Mouse (Mus musculus) ES-E14 (cell line): ENCODE data around the gene Grip1. TPM values are rescaled to one million over a fixed set of nuclear protein-coding genes. Genes with fewer than 3 reads are reported as not detected.

ENCODE experiments used
- DNase-seq: peaks from one replicate; pipeline ENCODE4 v3.0.0-alpha.2; 2013; ENCODE audit warnings: low read depth, low spot score
- H3K27ac ChIP-seq: 2 replicates; pipeline ENCODE4 v1.5.1; 2012; ENCODE audit warnings: low read depth, mild to moderate bottlenecking, low read length, moderate library complexity, mixed read lengths; ENCODE audit not compliant: poor library complexity, insufficient read depth, severe bottlenecking
- H3K36me3 ChIP-seq: 2 replicates; pipeline ENCODE4 v1.6.1; 2012; ENCODE audit warnings: mild to moderate bottlenecking, low read length, moderate library complexity, mixed read lengths; ENCODE audit not compliant: control insufficient read depth, poor library complexity, insufficient read depth, severe bottlenecking
- H3K4me1 ChIP-seq, 2 experiments: fragments of 150-350 bp in 1 of 2; sonication (generic) in 1 of 2; 2 replicates each; pipeline ENCODE4 v1.6.1; 2012; ENCODE audit warnings: low read length in 2 of 2, mild to moderate bottlenecking in 1 of 2, mixed read lengths in 1 of 2; ENCODE audit not compliant: control insufficient read depth in 2 of 2, insufficient read depth in 2 of 2, poor library complexity in 1 of 2
- H3K4me3 ChIP-seq, 2 experiments: fragments of 150-350 bp in 1 of 2; sonication (generic) in 1 of 2; 2 replicates each; pipeline ENCODE4 v1.5.1; 2012; ENCODE audit warnings: low read length in 2 of 2, low read depth in 1 of 2, mild to moderate bottlenecking in 1 of 2, mixed read lengths in 1 of 2; ENCODE audit not compliant: insufficient read depth in 1 of 2, poor library complexity in 1 of 2, severe bottlenecking in 1 of 2
- H3K9ac ChIP-seq: 2 replicates; pipeline ENCODE4 v1.6.1; 2012; ENCODE audit warnings: low read depth, mild to moderate bottlenecking, low read length, mixed read lengths; ENCODE audit not compliant: poor library complexity, insufficient read depth, severe bottlenecking
- H3K9me3 ChIP-seq: fragments of 150-350 bp; sonication (generic); 2 replicates; pipeline ENCODE4 v1.6.1; 2012; ENCODE audit warnings: low read depth, mild to moderate bottlenecking, low read length; ENCODE audit not compliant: control insufficient read depth, insufficient read depth
- CHD2 ChIP-seq: IDR thresholded peaks from 2 replicates; pipeline ENCODE4 v1.6.1; 2014; ENCODE audit warnings: mild to moderate bottlenecking, low read depth, low read length, inconsistent platforms
- HCFC1 ChIP-seq: IDR thresholded peaks from 2 replicates; pipeline ENCODE4 v1.6.1; 2012; ENCODE audit warnings: low read length, inconsistent platforms, borderline replicate concordance; ENCODE audit not compliant: insufficient read depth
- MAFK ChIP-seq: IDR thresholded peaks from 2 replicates; pipeline ENCODE4 v1.6.1; 2014; ENCODE audit warnings: mild to moderate bottlenecking, low read depth, low read length, inconsistent platforms; ENCODE audit not compliant: insufficient read depth
- ZC3H11A ChIP-seq: IDR thresholded peaks from 2 replicates; pipeline ENCODE4 v1.6.1; 2012; ENCODE audit warnings: low read depth, mild to moderate bottlenecking, inconsistent platforms, low read length, borderline replicate concordance
- ZNF384 ChIP-seq: IDR thresholded peaks from 2 replicates; pipeline ENCODE4 v1.6.1; 2012; ENCODE audit warnings: low read depth, low read length, inconsistent platforms
- in situ Hi-C, 2 experiments: fragments of 600-800 bp; cut with MboI; formaldehyde crosslinking; loops; one replicate each; pipeline ENCODE4 v1.15.1; 2025; ENCODE audit warnings: low sequenced_read_pairs in 2 of 2, inconsistent platforms in 1 of 2; ENCODE audit not compliant: unreplicated experiment in 2 of 2
- total RNA-seq: library from RNA; depleted of rRNA; stranded (reverse); fragments of 300-350 nt; gene quantifications from 2 replicates; pipeline ENCODE4 v1.2.3, GENCODE M21; 2012

Gene Grip1
- total RNA-seq, 1 experiment = 4.2 TPM

DNA sequence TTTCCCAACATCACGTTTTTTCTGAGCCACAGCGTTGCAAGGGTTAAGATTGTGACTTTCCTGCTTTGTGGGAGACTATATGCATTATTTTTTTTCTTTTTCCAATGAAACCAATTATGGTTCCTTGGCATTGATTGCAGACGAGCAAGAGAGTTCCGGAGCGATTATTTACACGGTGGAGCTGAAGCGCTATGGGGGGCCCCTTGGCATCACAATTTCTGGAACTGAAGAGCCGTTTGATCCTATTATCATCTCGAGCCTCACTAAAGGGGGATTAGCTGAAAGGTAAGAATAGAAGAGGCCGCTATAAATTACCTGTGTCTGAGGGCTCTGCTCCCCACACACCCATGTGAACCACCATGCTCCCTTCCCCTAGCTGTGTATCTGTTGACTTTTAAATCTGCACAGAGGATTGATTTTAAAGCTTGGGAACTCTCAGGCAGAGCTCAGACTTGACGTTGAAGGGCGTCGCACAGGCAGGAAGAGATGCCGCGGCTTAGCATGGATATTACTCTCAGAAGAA is 581.6 kb downstream of the Grip1 start:
- in situ Hi-C loops = no loop called here
- Histone ChIP-seq H3K4me3 (no peak overlapping the region), H3K27ac (no peak overlapping the region), H3K4me1 (no peaks in the 10 kb centered on the region), H3K9ac (no peak overlapping the region), H3K36me3 (no peaks in the 10 kb centered on the region), H3K9me3 (no peaks in the 10 kb centered on the region)
- no peak for DNase-seq
- no peak for TF ChIP-seq ZC3H11A
- TF ChIP-seq ZNF384 = no peak
- TF ChIP-seq HCFC1 = no peak
- TF ChIP-seq CHD2 = no peak
- TF ChIP-seq MAFK = no peak

DNA sequence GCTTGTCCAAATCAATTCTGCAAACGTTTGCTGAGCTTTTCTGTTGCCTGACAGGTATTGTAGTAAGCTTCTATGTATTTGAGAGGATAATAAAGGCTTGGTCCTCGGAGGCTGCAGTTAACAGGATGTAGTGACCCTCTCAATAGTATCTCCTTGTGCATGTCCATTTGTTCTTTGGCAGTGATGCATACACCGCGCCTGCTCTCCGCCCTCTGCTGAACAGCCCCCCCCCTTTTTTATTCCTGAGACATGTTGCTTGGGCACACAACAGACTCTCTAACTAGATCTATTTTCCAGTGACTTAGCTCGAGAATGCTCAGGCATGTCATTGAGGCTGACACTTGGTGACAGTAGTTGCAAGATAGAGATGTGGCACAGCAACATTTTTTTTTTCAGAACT is 582.2 kb downstream of the Grip1 start:
- no peak overlapping the region for H3K4me3 ChIP-seq
- H3K4me1 ChIP-seq = no peaks in the 10 kb centered on the region
- TF ChIP-seq MAFK = no peak
- no peak for TF ChIP-seq ZC3H11A
- no peak for TF ChIP-seq HCFC1
- no peak for TF ChIP-seq ZNF384
- TF ChIP-seq CHD2 = no peak
- in situ Hi-C loops = no loop called here
- H3K27ac ChIP-seq = no peak overlapping the region
- no peak overlapping the region for H3K9ac ChIP-seq
- no peak for DNase-seq
- no peaks in the 10 kb centered on the region for H3K36me3 ChIP-seq
- no peaks in the 10 kb centered on the region for H3K9me3 ChIP-seq

DNA sequence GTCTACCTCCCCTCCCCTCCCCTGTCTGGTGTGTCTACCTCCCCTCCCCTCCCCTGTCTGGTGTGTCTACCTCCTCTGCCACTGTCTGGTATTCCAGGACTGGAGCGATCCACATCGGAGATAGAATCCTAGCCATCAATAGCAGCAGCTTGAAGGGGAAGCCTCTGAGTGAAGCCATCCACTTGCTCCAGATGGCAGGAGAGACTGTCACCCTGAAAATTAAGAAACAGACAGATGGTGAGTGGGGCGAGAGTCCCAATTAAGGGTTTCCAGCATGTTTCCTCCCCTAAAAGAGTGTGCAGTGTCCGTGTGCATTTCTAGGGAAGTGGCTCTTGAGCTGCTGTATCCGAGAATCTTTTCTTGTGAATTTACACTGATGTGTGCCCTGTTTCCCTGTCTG is 584.6 kb downstream of the Grip1 start:
- no peak for TF ChIP-seq ZNF384
- no peak for TF ChIP-seq CHD2
- TF ChIP-seq MAFK = no peak
- no peak for TF ChIP-seq ZC3H11A
- TF ChIP-seq HCFC1 = no peak
- no peak for DNase-seq
- no peaks in the 10 kb centered on the region for H3K4me1 ChIP-seq
- no peaks in the 10 kb centered on the region for H3K36me3 ChIP-seq
- no peak overlapping the region for H3K27ac ChIP-seq
- H3K9ac ChIP-seq = no peak overlapping the region
- H3K9me3 ChIP-seq = no peaks in the 10 kb centered on the region
- in situ Hi-C loops = no loop called here
- H3K4me3 ChIP-seq = no peak overlapping the region

DNA sequence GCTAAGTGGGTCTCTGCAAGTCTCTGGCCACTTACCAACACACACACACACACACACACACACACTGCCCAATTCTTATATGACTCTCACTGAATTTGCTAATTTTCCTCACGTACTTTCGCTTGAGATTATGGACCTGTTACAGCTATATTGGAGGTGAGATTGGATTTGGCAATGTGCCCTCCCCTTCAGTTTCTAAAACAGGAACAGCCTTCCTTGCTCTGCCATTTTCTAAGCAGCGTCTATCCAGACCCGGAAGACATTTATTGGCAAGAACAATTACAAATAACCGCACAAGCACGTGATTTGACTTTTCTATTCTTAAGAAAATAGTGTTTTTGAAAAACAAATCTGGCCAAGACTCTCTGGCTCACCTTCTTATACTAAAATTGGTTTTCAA is 590.6 kb downstream of the Grip1 start:
- in situ Hi-C loops = no loop called here
- Histone ChIP-seq H3K36me3 (no peaks in the 10 kb centered on the region), H3K27ac (no peak overlapping the region), H3K4me3 (no peak overlapping the region), H3K9me3 (no peaks in the 10 kb centered on the region), H3K4me1 (no peaks in the 10 kb centered on the region), H3K9ac (no peak overlapping the region)
- no peak for TF ChIP-seq HCFC1
- no peak for TF ChIP-seq MAFK
- TF ChIP-seq ZNF384 = no peak
- no peak for TF ChIP-seq ZC3H11A
- TF ChIP-seq CHD2 = no peak
- DNase-seq = no peak
